Mouse (Mus musculus) limb, embryonic 15.5 days (tissue): ENCODE data around the gene Pim3. TPM values are rescaled to one million over a fixed set of nuclear protein-coding genes. Genes with fewer than 3 reads are reported as not detected.

ENCODE experiments used
- ATAC-seq: fragments of 200-750 bp; cut with Nextera tagmentation; 2 replicates; pipeline ENCODE4 v1.8.0; 2017; ENCODE audit warnings: low read depth, moderate TSS enrichment; ENCODE audit not compliant: insufficient number of reproducible peaks, low FRiP score, low TSS enrichment
- H3K27ac ChIP-seq: fragments of 300-500 bp; sonication (generic); 2 replicates; pipeline ENCODE4 v1.5.1; 2015; ENCODE audit warnings: moderate library complexity, mild to moderate bottlenecking, inconsistent platforms
- H3K27me3 ChIP-seq: fragments of 300-500 bp; sonication (generic); 2 replicates; pipeline ENCODE4 v1.6.1; 2015; ENCODE audit warnings: inconsistent platforms
- H3K36me3 ChIP-seq: fragments of 300-500 bp; sonication (generic); 2 replicates; pipeline ENCODE4 v1.6.1; 2015; ENCODE audit warnings: inconsistent platforms
- H3K4me1 ChIP-seq: fragments of 300-500 bp; sonication (generic); 2 replicates; pipeline ENCODE4 v1.6.1; 2015; ENCODE audit warnings: inconsistent platforms
- H3K4me2 ChIP-seq: fragments of 300-500 bp; sonication (generic); 2 replicates; pipeline ENCODE4 v1.6.1; 2015; ENCODE audit warnings: mild to moderate bottlenecking, inconsistent platforms
- H3K4me3 ChIP-seq: fragments of 300-500 bp; sonication (generic); 2 replicates; pipeline ENCODE4 v1.5.1; 2015; ENCODE audit warnings: mild to moderate bottlenecking, inconsistent platforms
- H3K9ac ChIP-seq: fragments of 300-500 bp; sonication (generic); 2 replicates; pipeline ENCODE4 v1.6.1; 2015; ENCODE audit warnings: inconsistent platforms
- H3K9me3 ChIP-seq: fragments of 300-500 bp; sonication (generic); 2 replicates; pipeline ENCODE4 v1.6.1; 2016; ENCODE audit warnings: inconsistent platforms
- WGBS: fragments of 180-500 bp; shearing (Covaris S2); methylation state at CpG from one replicate; pipeline ENCODE4 v1.1.7; 2015; 5-methylcytosine and 5-hydroxymethylcytosine counted together
- polyA plus RNA-seq: library from polyadenylated mRNA; unstranded; fragments of >200 nt; fragmentation: Nextera tagmentation; extraction: Ambion mirVana; gene quantifications from 2 replicates; pipeline ENCODE4 v1.2.1, GENCODE M21; 2015

The Pim3 gene
- polyA plus RNA-seq, 1 experiment from 2014 or later: 52.9 TPM

DNA sequence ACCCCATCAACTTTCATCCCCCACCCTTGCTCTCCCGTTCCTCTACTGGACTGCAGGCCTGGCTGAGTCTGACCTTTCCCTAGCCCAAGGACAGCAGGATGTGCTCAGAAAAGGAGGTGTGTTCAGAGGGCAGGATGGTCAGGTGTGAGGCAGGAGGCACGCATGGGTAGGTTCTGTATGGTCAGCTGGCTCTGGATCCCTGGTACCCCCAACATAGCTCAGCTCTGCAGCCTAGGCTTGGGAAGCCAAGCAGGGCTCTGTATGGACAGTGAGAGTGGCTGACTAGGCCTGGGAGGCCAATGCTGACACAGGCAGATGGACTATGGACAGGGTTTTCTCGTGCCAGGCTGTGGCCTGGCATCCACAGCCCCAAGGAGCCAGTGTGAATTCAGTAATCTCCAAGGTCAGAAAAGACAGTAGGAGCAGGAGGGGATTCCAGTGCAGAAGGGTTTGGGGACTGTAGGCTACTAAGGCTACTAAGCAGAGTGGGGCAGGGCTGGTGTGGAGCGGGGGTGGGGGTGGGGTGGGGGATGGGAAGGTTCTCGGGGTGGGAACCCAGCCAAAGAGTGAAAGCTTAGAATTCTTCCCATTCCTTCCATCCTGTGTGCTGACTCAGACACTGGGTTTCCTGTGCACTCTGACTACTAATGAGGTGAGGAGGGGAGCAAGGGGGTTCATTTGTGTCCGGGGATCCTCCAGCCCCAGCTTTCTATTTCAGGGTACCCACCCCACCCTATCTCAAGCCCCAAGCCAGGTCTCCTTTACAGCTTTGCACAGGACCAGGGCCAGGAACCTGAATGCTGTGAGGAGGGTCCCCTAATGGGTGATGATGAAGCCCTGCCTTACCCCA, 7.6 kb upstream of the Pim3 start:
- WGBS: 50% methylated on average over 6 of the region's 6 CpGs
- ATAC-seq: no peak

DNA sequence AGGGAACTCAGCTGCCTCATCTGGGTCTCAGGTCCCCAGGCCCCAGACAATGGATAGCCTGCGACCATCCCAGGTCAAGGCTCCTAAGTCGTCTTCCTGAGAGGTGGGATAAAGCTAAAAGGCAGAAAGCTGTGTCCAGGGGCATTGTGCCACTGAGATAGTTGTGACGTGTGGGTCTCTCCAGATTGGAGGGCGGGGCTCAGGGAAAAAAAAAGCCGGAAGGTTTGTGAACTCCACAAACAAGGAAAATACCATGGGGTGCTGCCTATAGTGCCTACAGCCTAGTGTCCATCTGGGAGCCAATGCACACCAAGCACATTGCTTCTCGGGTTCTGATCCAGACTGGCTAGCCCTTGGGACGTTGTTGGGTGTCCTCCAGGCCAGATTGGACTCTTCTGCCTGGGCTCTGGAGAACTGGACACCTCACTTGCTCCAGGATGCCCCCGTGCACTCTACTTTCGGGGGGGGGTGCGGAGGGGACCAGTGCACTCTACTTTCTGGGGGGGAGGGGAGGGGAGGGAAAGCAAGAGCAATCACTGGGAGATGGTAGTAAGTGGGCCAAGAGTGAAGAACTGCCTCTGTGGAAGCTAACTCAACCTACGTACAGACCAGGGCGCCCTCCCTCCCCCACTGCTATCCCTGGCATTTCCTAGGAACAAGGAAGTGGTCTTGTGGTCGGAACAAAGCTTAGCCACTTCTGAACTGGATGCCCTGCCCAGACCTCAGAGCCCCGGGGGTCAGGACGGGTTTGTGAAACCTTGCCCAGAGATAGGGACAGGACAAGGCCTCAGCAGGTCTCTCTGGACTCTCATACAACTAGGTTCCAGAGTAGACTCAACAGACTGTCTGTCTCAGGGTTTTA, 6.8 kb upstream of the Pim3 start:
- Histone ChIP-seq H3K9me3 (no peaks in the 10 kb centered on the region), H3K4me3 (no peak overlapping the region), H3K27me3 (no peaks in the 10 kb centered on the region), H3K4me1 (peaks cover 50% of the 10 kb centered on the region), H3K36me3 (no peaks in the 10 kb centered on the region), H3K9ac (no peak overlapping the region), H3K27ac (peak overlapping the region; percentile 35; the same call in 1 of the 2 replicates), H3K4me2 (no peak overlapping the region)
- WGBS: 69% methylated on average over 15 of the region's 15 CpGs
- no peak for ATAC-seq

More for the DNA sequence above, 7.6 kb upstream of the Pim3 start:
- Histone ChIP-seq H3K4me2 (no peak overlapping the region), H3K4me3 (no peak overlapping the region), H3K9me3 (no peaks in the 10 kb centered on the region), H3K27ac (no peak overlapping the region), H3K4me1 (peaks cover 54% of the 10 kb centered on the region), H3K27me3 (no peaks in the 10 kb centered on the region), H3K36me3 (no peaks in the 10 kb centered on the region), H3K9ac (no peak overlapping the region)

DNA sequence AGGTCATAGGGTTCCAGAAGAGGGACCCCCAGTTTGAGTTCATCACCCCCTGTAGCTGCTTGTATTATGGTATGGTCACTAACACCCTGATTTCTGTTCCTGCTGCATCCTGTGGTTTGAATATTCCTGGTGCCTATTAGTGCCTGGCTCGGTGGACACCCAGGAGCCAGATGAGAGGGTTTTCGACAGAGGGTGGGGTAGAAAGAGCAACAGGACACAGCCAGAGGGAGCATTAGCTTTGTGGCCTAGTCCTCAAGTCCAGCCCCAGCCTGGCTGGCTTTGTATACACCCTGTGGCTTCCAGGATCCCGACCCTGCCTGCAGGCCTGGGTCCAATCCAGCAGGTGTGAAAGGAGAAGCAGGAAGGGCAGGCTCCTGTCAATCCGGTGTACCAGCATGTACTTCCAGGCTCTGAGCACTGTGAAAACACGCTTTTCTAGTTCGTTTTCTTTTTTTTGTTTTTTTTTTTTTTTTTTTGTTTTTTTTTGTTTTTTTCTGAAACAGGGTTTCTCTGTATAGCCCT, 6.0 kb upstream of the Pim3 start:
- Histone ChIP-seq H3K27ac (peak overlapping the region; percentile 35; the same call in 1 of the 2 replicates), H3K9ac (no peak overlapping the region), H3K36me3 (no peaks in the 10 kb centered on the region), H3K27me3 (no peaks in the 10 kb centered on the region), H3K4me3 (no peak overlapping the region), H3K9me3 (no peaks in the 10 kb centered on the region), H3K4me1 (peaks cover 42% of the 10 kb centered on the region), H3K4me2 (no peak overlapping the region)
- 62% methylated on average over 6 of the region's 6 CpGs for WGBS
- no peak for ATAC-seq

DNA sequence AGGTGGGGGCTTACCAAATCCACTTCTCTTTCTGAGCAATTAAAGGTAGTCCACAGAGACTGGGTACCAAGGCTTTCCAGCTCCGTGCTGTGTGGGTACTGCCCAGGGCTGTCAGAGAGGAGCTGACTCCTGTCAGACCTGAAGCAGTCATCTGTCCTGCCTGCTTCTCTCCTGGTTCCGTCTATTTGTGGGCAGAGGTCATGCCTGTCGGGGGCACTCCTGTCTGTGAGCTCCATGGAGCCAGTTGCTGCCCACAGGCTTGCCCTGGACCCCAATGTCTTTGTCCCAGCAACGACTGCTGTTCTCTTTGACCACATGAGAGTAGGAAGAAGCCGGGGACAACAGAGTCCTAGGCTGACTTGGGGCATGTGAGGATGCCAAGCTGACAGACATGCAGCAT, 5.4 kb upstream of the Pim3 start:
- no peak overlapping the region for H3K9ac ChIP-seq
- H3K36me3 ChIP-seq: no peaks in the 10 kb centered on the region
- no peaks in the 10 kb centered on the region for H3K9me3 ChIP-seq
- no peak overlapping the region for H3K4me3 ChIP-seq
- no peak overlapping the region for H3K4me2 ChIP-seq
- H3K4me1 ChIP-seq: peaks cover 41% of the 10 kb centered on the region
- ATAC-seq: no peak
- 81% methylated on average over 5 of the region's 5 CpGs for WGBS
- H3K27me3 ChIP-seq: no peaks in the 10 kb centered on the region
- no peak overlapping the region for H3K27ac ChIP-seq

DNA sequence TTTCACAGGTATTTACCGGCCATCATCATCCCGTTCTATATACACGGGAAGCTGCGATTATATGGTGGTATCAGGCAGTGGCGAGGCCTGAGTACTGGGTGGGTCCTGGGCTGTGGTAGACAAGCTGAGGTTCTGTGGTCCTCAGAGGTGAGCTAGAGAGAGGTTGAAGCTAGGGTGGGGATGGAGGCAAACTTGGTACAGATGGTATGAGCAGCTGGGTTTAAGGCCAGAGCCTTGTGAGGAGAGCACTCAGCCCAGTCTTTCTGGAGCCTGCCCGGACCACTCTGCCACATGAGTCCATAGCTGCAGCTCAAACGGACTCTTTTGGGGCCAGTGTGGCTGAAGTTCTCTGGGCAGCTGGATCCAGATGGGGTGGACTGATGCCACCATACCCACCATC, 4.6 kb upstream of the Pim3 start:
- peaks cover 43% of the 10 kb centered on the region for H3K4me1 ChIP-seq
- H3K4me3 ChIP-seq: no peak overlapping the region
- ATAC-seq: no peak
- H3K9me3 ChIP-seq: no peaks in the 10 kb centered on the region
- no peak overlapping the region for H3K4me2 ChIP-seq
- H3K27me3 ChIP-seq: no peaks in the 10 kb centered on the region
- H3K27ac ChIP-seq: no peak overlapping the region; the same call in 1 of the 2 replicates
- H3K9ac ChIP-seq: no peak overlapping the region
- 88% methylated on average over 7 of the region's 7 CpGs for WGBS
- H3K36me3 ChIP-seq: no peaks in the 10 kb centered on the region

DNA sequence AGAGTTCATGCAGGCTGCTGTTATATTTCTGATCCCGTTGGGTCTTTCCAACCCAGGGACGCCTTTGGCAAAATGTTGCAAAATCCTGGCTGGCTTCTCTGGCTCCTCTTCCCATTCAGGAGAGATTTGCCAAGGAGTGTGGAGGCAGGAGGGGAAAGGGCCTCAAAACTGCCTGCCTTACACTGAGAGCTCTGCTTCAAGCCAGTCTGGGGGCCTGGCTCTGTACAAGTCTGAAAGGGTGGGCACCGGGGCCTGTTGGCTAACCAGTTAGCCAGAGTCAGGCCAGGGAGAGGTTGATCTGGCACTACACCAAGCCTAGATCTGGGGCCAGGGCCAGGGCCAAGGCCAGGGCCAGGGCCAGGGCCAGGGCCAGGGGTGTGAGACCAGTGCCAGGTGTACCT, 3.8 kb upstream of the Pim3 start:
- Histone ChIP-seq H3K4me1 (peaks cover 44% of the 10 kb centered on the region), H3K4me3 (no peak overlapping the region), H3K27me3 (no peaks in the 10 kb centered on the region), H3K9ac (no peak overlapping the region), H3K4me2 (no peak overlapping the region), H3K9me3 (no peaks in the 10 kb centered on the region), H3K27ac (peak overlapping the region; percentile 47; the same call in 1 of the 2 replicates), H3K36me3 (no peaks in the 10 kb centered on the region)
- WGBS: 71% methylated on average over 3 of the region's 3 CpGs
- no peak for ATAC-seq

DNA sequence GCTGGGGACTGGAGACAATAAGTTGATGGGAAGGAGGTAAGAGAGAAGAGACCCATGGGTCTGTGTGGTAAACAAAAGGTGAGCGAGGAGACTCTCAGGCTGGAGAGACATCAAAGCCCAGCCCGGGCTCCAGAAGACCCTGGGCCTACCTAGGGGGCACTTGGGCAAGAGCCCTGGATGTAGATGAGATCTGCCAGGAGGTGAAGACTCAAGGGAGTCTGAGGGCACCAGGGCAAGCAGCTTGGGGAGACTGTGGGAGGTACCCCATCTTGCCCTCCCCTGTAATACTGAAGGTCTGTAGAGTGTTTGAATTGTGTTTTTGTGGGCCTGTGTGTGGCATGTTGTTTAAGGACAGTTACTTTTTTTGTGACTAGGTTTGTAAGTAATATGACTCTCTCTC, 3.3 kb upstream of the Pim3 start:
- Histone ChIP-seq H3K4me1 (peaks cover 45% of the 10 kb centered on the region), H3K4me3 (no peak overlapping the region), H3K9me3 (no peaks in the 10 kb centered on the region), H3K27ac (no peak overlapping the region), H3K4me2 (no peak overlapping the region), H3K9ac (no peak overlapping the region), H3K36me3 (no peaks in the 10 kb centered on the region), H3K27me3 (no peaks in the 10 kb centered on the region)
- WGBS: 72% methylated on average over 2 of the region's 2 CpGs
- no peak for ATAC-seq

DNA sequence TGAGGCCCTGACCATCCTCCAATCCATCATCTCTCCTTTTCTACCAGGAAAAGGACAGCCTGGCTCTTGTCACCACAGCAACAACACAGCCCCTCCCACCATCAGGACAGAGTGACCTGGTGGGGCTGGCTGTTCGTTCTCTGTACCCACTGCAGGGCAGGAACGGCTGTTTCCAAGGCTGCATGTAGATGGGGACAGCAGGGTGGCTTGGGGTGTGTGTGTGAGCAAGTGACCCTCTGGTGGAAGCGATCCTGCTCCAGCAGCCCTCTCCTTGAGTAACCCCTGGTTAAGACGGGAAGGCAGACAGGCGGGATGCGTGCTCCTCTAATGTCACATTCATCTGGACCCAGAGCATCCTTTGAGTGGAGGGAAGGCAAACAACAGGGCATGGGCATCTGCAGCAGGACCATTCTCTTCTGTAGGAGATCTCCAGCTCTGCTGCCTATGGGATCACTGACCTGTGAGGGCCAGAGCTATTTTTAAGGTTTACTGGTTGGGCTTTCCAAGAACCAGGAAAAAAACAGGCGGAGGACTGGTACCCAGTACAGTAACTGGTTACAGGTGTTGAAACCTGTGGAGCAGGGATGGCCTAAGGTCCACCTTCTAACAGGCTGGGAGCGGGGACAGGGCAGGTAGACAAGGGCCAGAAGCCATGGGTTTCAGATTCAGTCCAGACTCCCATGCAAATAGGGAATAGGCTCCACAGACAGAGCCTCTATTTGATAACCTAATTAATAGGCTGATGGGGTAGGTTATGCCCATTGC, 2.6 kb upstream of the Pim3 start:
- Histone ChIP-seq H3K27ac (no peak overlapping the region), H3K4me2 (no peak overlapping the region), H3K9me3 (no peaks in the 10 kb centered on the region), H3K4me3 (no peak overlapping the region), H3K4me1 (peaks cover 47% of the 10 kb centered on the region), H3K27me3 (no peaks in the 10 kb centered on the region), H3K36me3 (peaks cover 2% of the 10 kb centered on the region; the same call in 1 of the 2 replicates), H3K9ac (no peak overlapping the region)
- ATAC-seq: no peak
- 70% methylated on average over 8 of the region's 8 CpGs for WGBS

DNA sequence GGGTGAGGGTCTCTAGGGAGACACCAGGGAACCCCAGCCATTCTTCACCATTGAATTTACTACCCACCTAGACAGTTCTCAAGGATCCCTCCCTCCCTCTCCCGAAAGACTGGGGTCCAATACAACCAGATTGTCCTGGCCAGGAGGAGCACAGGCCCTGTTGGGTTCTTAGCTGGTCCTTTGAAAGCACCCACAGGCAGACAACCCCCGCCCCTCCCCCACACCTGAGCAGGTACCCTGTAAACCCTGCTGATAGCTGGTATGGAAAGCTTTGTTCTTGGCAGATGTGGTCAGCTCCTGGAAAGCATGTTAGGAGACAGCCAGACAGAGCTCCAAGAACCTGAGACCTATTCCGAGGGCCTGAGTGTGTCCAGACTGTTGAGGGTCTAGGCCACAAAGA, 1.2 kb upstream of the Pim3 start:
- H3K9ac ChIP-seq: no peak overlapping the region
- H3K9me3 ChIP-seq: no peaks in the 10 kb centered on the region
- ATAC-seq: no peak
- peaks cover 15% of the 10 kb centered on the region for H3K36me3 ChIP-seq
- no peak overlapping the region for H3K4me3 ChIP-seq
- H3K27me3 ChIP-seq: no peaks in the 10 kb centered on the region
- H3K4me1 ChIP-seq: peaks cover 45% of the 10 kb centered on the region
- H3K4me2 ChIP-seq: no peak overlapping the region
- no peak overlapping the region for H3K27ac ChIP-seq
- 91% methylated on average over 3 of the region's 3 CpGs for WGBS

DNA sequence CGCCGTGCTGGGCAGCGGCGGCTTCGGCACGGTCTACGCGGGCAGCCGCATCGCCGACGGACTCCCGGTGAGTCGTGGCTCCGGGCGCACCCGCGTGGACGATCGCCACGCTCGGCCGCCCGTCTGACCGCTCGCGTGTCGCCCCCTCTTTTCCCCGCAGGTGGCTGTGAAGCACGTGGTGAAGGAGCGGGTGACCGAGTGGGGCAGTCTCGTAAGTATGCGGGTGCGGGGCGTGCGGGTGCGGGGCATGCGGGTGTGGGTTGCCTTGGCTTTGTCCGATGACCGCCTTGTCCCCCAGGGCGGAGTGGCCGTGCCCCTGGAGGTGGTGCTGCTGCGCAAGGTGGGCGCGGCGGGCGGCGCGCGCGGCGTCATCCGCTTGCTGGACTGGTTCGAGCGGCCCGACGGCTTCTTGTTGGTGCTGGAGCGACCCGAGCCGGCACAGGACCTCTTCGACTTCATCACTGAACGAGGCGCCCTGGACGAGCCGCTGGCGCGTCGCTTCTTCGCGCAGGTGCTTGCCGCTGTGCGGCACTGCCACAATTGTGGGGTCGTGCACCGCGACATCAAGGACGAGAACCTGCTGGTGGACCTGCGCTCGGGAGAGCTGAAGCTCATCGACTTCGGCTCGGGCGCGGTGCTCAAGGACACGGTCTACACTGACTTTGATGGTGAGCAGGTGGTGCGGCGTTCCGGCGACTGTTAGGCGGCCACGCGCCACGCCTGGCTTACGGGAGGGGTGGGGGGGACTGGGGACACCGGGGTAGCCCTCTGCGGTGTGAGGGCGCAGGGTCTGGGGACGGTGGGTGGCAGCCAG, 1.1 kb downstream of the Pim3 start:
- no peaks in the 10 kb centered on the region for H3K9me3 ChIP-seq
- peaks cover 61% of the 10 kb centered on the region for H3K4me1 ChIP-seq
- no peak for ATAC-seq
- peaks cover 23% of the 10 kb centered on the region for H3K36me3 ChIP-seq
- peak overlapping the region; percentile 93 for H3K4me2 ChIP-seq
- H3K4me3 ChIP-seq: peak overlapping the region; percentile 88
- WGBS: under 1% methylated on average over 98 of the region's 98 CpGs
- peak overlapping the region; percentile 96 for H3K27ac ChIP-seq
- no peaks in the 10 kb centered on the region for H3K27me3 ChIP-seq
- peak overlapping the region; percentile 82 for H3K9ac ChIP-seq
